Mouse (Mus musculus): ENCODE measurements around the gene Uba7. TPM values are rescaled to one million over a fixed set of nuclear protein-coding genes. Genes with fewer than 3 reads are reported as not detected.

The Uba7 gene
- total RNA-seq (2017) = 42.5 and 52.7 TPM in 2 replicates

GRCm38 (mm10) chr9:107975399-107976386, at the start of gene Uba7:
Uba7 (plus strand) TSS chr9:107975505.
- ATAC-seq (replicated peaks; ENCODE audit: low read depth, poor library complexity, severe bottlenecking) = peak; percentile 57

- no peak for ATAC-seq (replicated peaks; ENCODE audit: low read depth, poor library complexity, severe bottlenecking)
Measured at GRCm38 (mm10) chr9:107926920-107927420, 48.3 kb upstream of the Uba7 start.

- no peak for ATAC-seq (replicated peaks; ENCODE audit: low read depth, poor library complexity, severe bottlenecking)
Measured at GRCm38 (mm10) chr9:107927749-107928148, 47.6 kb upstream of the Uba7 start.

GRCm38 (mm10) chr9:107928169-107928568, 47.1 kb upstream of the Uba7 start, which contains the start of gene Actl11:
Actl11 (plus strand) TSS chr9:107928469.
- no peak for ATAC-seq (replicated peaks; ENCODE audit: low read depth, poor library complexity, severe bottlenecking)

- ATAC-seq (replicated peaks; ENCODE audit: low read depth, poor library complexity, severe bottlenecking) = no peak
Measured at GRCm38 (mm10) chr9:107932221-107932620, 43.1 kb upstream of the Uba7 start.

GRCm38 (mm10) chr9:107934146-107934545, 41.2 kb upstream of the Uba7 start:
- ATAC-seq (replicated peaks; ENCODE audit: low read depth, poor library complexity, severe bottlenecking) = no peak

- no peak for ATAC-seq (replicated peaks; ENCODE audit: low read depth, poor library complexity, severe bottlenecking)
Measured at GRCm38 (mm10) chr9:107935374-107935773, 39.9 kb upstream of the Uba7 start, which contains the start of gene Camkv. Camkv (plus strand) TSS chr9:107935674.

GRCm38 (mm10) chr9:107935790-107936214, 39.5 kb upstream of the Uba7 start:
- ATAC-seq (replicated peaks; ENCODE audit: low read depth, poor library complexity, severe bottlenecking) = peak; percentile 59

- ATAC-seq (replicated peaks; ENCODE audit: low read depth, poor library complexity, severe bottlenecking) = 0 out of 2 replicates have a peak, but pooled peaks have one; percentile 26
Measured at GRCm38 (mm10) chr9:107936215-107936822, 39.0 kb upstream of the Uba7 start.

- no peak for ATAC-seq (replicated peaks; ENCODE audit: low read depth, poor library complexity, severe bottlenecking)
Measured at GRCm38 (mm10) chr9:107936831-107937230, 38.5 kb upstream of the Uba7 start.

- ATAC-seq (replicated peaks; ENCODE audit: low read depth, poor library complexity, severe bottlenecking) = 0 out of 2 replicates have a peak, but pooled peaks have one; percentile 14
Measured at GRCm38 (mm10) chr9:107947241-107948194, 27.8 kb upstream of the Uba7 start.

- ATAC-seq (replicated peaks; ENCODE audit: low read depth, poor library complexity, severe bottlenecking) = no peak
Measured at GRCm38 (mm10) chr9:107949184-107949921, 26.0 kb upstream of the Uba7 start.

- no peak for ATAC-seq (replicated peaks; ENCODE audit: low read depth, poor library complexity, severe bottlenecking)
Measured at GRCm38 (mm10) chr9:107949922-107950235, 25.4 kb upstream of the Uba7 start, which contains the start of gene Traip. Traip (plus strand) TSS chr9:107950136.

- peak; percentile 90 for ATAC-seq (replicated peaks; ENCODE audit: low read depth, poor library complexity, severe bottlenecking)
Measured at GRCm38 (mm10) chr9:107950460-107951355, 24.6 kb upstream of the Uba7 start.

GRCm38 (mm10) chr9:107955613-107956289, 19.6 kb upstream of the Uba7 start:
- no peak for ATAC-seq (replicated peaks; ENCODE audit: low read depth, poor library complexity, severe bottlenecking)

GRCm38 (mm10) chr9:107957141-107957540, 18.2 kb upstream of the Uba7 start:
- ATAC-seq (replicated peaks; ENCODE audit: low read depth, poor library complexity, severe bottlenecking) = no peak

- no peak for ATAC-seq (replicated peaks; ENCODE audit: low read depth, poor library complexity, severe bottlenecking)
Measured at GRCm38 (mm10) chr9:107959896-107960295, 15.4 kb upstream of the Uba7 start.
